Mouse (Mus musculus) C2C12 (cell line): ENCODE measurements at regions not wholly inside any gene's neighbourhood (a gene's known extent, or its start where the extent isn't known, plus 50 kb on each side); places are given as distances from the start of the nearest gene placed in this dataset.

Source experiments
- CTCF ChIP-seq: IDR thresholded peaks from one replicate; pipeline ENCODE4 v1.5.1; 2011; ENCODE audit not compliant: control insufficient read depth, insufficient read depth, insufficient read length
- USF1 ChIP-seq: IDR thresholded peaks from one replicate; pipeline ENCODE4 v1.6.1; 2011; ENCODE audit warnings: low read depth, mild to moderate bottlenecking, control low read depth, moderate library complexity

DNA sequence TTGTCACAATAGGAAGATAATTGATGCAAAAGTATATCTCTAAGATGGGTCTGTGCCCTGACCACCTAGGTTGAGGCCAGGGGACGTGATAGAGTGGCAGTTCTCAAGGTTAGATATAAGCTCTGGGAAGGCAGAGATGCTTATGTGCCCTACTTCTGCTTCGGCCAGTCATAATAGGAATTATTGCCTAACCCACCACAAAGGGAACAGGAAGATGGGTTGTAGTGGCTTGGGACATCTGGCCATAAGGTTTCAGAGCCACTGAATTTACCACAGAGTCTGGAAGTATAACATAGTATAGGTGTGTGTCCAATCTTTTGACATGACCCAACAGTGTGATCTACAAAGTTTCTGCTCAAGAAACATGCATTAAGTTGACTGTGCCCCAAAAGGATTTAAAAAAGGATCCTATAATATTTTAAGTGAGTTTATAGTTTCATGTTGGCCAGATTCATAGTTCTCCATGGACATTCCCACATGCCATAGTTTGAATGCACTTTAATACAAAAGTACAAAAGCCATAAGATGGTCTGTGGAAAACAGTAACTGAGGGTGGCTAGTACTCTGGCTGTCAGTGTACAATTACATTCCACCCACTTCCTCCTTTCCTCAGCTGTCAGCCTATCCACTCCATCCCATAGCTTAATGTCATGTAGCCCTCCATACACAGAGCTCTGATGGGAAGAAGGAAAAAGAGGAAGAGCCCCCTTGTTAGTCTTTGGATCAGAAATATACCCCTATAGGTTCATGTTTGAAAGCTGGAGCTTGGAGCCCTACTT lies 508.3 kb downstream of the Insc start:
- TF ChIP-seq USF1: no peak
- no peak for TF ChIP-seq CTCF
